Mouse (Mus musculus): ENCODE data around the gene Pdyn. TPM values are rescaled to one million over a fixed set of nuclear protein-coding genes. Genes with fewer than 3 reads are reported as not detected.

Gene Pdyn
- polyA plus RNA-seq, 1 experiment from 2014 or later = 20.0 TPM

GRCm38 (mm10) chr2:129692694-129693093 lies 7.0 kb downstream of the Pdyn start:
- peak; percentile 27; the same call in 1 of the 2 replicates for ATAC-seq
- no peaks in the 10 kb centered on the region for H3K36me3 ChIP-seq (ENCODE audit: control insufficient read depth, insufficient read depth, low read length)
- H3K27me3 ChIP-seq (replicated peaks; ENCODE audit: control insufficient read depth, insufficient read depth, low read length) = no peaks in the 10 kb centered on the region
- H3K9ac ChIP-seq (ENCODE audit: low read depth, low read length) = no peak overlapping the region
- 76% methylated on average over 8 of the region's 8 CpGs for WGBS
- no peak overlapping the region for H3K27ac ChIP-seq (ENCODE audit: low read depth, low read length)
- no peak overlapping the region for H3K4me2 ChIP-seq (ENCODE audit: low read length)
- H3K4me1 ChIP-seq (ENCODE audit: control insufficient read depth, insufficient read depth, low read depth, low read length) = no peaks in the 10 kb centered on the region
- no peaks in the 10 kb centered on the region for H3K9me3 ChIP-seq (ENCODE audit: control insufficient read depth, low read length)
- no peak overlapping the region for H3K4me3 ChIP-seq (ENCODE audit: low read length)

- Histone ChIP-seq H3K9ac (ENCODE audit: low read depth, low read length) (no peak overlapping the region), H3K4me1 (ENCODE audit: control insufficient read depth, insufficient read depth, low read depth, low read length) (no peaks in the 10 kb centered on the region; the same call in 1 of the 2 replicates), H3K27me3 (replicated peaks; ENCODE audit: control insufficient read depth, insufficient read depth, low read length) (no peaks in the 10 kb centered on the region), H3K4me3 (ENCODE audit: low read length) (no peak overlapping the region), H3K27ac (ENCODE audit: low read depth, low read length) (no peak overlapping the region), H3K36me3 (ENCODE audit: control insufficient read depth, insufficient read depth, low read length) (no peaks in the 10 kb centered on the region), H3K9me3 (ENCODE audit: control insufficient read depth, low read length) (no peaks in the 10 kb centered on the region), H3K4me2 (ENCODE audit: low read length) (no peak overlapping the region)
- no peak for ATAC-seq
- WGBS = 78% methylated on average over 7 of the region's 7 CpGs
Observed at GRCm38 (mm10) chr2:129689694-129690093, 9.9 kb downstream of the Pdyn start.

- H3K9me3 ChIP-seq (ENCODE audit: control insufficient read depth, low read length) = no peaks in the 10 kb centered on the region
- no peak for ATAC-seq
- H3K9ac ChIP-seq (ENCODE audit: low read depth, low read length) = no peak overlapping the region
- H3K4me3 ChIP-seq (ENCODE audit: low read length) = no peak overlapping the region
- H3K4me1 ChIP-seq (ENCODE audit: control insufficient read depth, insufficient read depth, low read depth, low read length) = no peaks in the 10 kb centered on the region; the same call in 1 of the 2 replicates
- H3K36me3 ChIP-seq (ENCODE audit: control insufficient read depth, insufficient read depth, low read length) = no peaks in the 10 kb centered on the region
- no peaks in the 10 kb centered on the region for H3K27me3 ChIP-seq (replicated peaks; ENCODE audit: control insufficient read depth, insufficient read depth, low read length)
- 89% methylated on average over 28 of the region's 28 CpGs for WGBS
- no peak overlapping the region for H3K4me2 ChIP-seq (ENCODE audit: low read length)
- no peak overlapping the region for H3K27ac ChIP-seq (ENCODE audit: low read depth, low read length)
Observed at GRCm38 (mm10) chr2:129688036-129688625, 11.5 kb downstream of the Pdyn start.

- H3K9ac ChIP-seq (ENCODE audit: low read depth, low read length) = no peak overlapping the region
- WGBS = 60% methylated on average over 10 of the region's 10 CpGs
- H3K27ac ChIP-seq (ENCODE audit: low read depth, low read length) = no peak overlapping the region
- H3K4me3 ChIP-seq (ENCODE audit: low read length) = no peak overlapping the region
- no peak overlapping the region for H3K4me2 ChIP-seq (ENCODE audit: low read length)
- no peaks in the 10 kb centered on the region for H3K36me3 ChIP-seq (ENCODE audit: control insufficient read depth, insufficient read depth, low read length)
- no peaks in the 10 kb centered on the region; the same call in 1 of the 2 replicates for H3K4me1 ChIP-seq (ENCODE audit: control insufficient read depth, insufficient read depth, low read depth, low read length)
- H3K9me3 ChIP-seq (ENCODE audit: control insufficient read depth, low read length) = no peaks in the 10 kb centered on the region
- no peaks in the 10 kb centered on the region for H3K27me3 ChIP-seq (replicated peaks; ENCODE audit: control insufficient read depth, insufficient read depth, low read length)
- peak; percentile 66; the same call in 1 of the 2 replicates for ATAC-seq
Observed at GRCm38 (mm10) chr2:129686908-129687307, 12.7 kb downstream of the Pdyn start.

- no peak overlapping the region for H3K4me2 ChIP-seq (ENCODE audit: low read length)
- no peak overlapping the region for H3K27ac ChIP-seq (ENCODE audit: low read depth, low read length)
- no peak overlapping the region for H3K4me3 ChIP-seq (ENCODE audit: low read length)
- H3K27me3 ChIP-seq (replicated peaks; ENCODE audit: control insufficient read depth, insufficient read depth, low read length) = no peaks in the 10 kb centered on the region
- peak; percentile 60 for ATAC-seq
- H3K4me1 ChIP-seq (ENCODE audit: control insufficient read depth, insufficient read depth, low read depth, low read length) = no peaks in the 10 kb centered on the region; the same call in 1 of the 2 replicates
- no peak overlapping the region for H3K9ac ChIP-seq (ENCODE audit: low read depth, low read length)
- no peaks in the 10 kb centered on the region for H3K36me3 ChIP-seq (ENCODE audit: control insufficient read depth, insufficient read depth, low read length)
- 58% methylated on average over 4 of the region's 4 CpGs for WGBS
- no peaks in the 10 kb centered on the region for H3K9me3 ChIP-seq (ENCODE audit: control insufficient read depth, low read length)
Observed at GRCm38 (mm10) chr2:129684014-129684413, 15.6 kb downstream of the Pdyn start.

GRCm38 (mm10) chr2:129680236-129680635 lies 19.4 kb downstream of the Pdyn start:
- H3K4me2 ChIP-seq (ENCODE audit: low read length) = no peak overlapping the region
- H3K4me1 ChIP-seq (ENCODE audit: control insufficient read depth, insufficient read depth, low read depth, low read length) = no peaks in the 10 kb centered on the region
- H3K9ac ChIP-seq (ENCODE audit: low read depth, low read length) = no peak overlapping the region
- ATAC-seq = no peak
- no peaks in the 10 kb centered on the region for H3K9me3 ChIP-seq (ENCODE audit: control insufficient read depth, low read length)
- no peak overlapping the region for H3K27ac ChIP-seq (ENCODE audit: low read depth, low read length)
- no peaks in the 10 kb centered on the region; the same call in 1 of the 2 replicates for H3K27me3 ChIP-seq (replicated peaks; ENCODE audit: control insufficient read depth, insufficient read depth, low read length)
- WGBS = 86% methylated on average over 3 of the region's 3 CpGs
- H3K36me3 ChIP-seq (ENCODE audit: control insufficient read depth, insufficient read depth, low read length) = no peaks in the 10 kb centered on the region
- H3K4me3 ChIP-seq (ENCODE audit: low read length) = no peak overlapping the region

GRCm38 (mm10) chr2:129679066-129679465 lies 20.6 kb downstream of the Pdyn start:
- no peaks in the 10 kb centered on the region for H3K4me1 ChIP-seq (ENCODE audit: control insufficient read depth, insufficient read depth, low read depth, low read length)
- no peaks in the 10 kb centered on the region; the same call in 1 of the 2 replicates for H3K27me3 ChIP-seq (replicated peaks; ENCODE audit: control insufficient read depth, insufficient read depth, low read length)
- no peak for ATAC-seq
- no peak overlapping the region for H3K9ac ChIP-seq (ENCODE audit: low read depth, low read length)
- H3K36me3 ChIP-seq (ENCODE audit: control insufficient read depth, insufficient read depth, low read length) = no peaks in the 10 kb centered on the region
- H3K9me3 ChIP-seq (ENCODE audit: control insufficient read depth, low read length) = no peaks in the 10 kb centered on the region
- WGBS = 84% methylated on average over 5 of the region's 5 CpGs
- no peak overlapping the region for H3K4me3 ChIP-seq (ENCODE audit: low read length)
- no peak overlapping the region for H3K4me2 ChIP-seq (ENCODE audit: low read length)
- H3K27ac ChIP-seq (ENCODE audit: low read depth, low read length) = no peak overlapping the region

GRCm38 (mm10) chr2:129677664-129678063 lies 22.0 kb downstream of the Pdyn start:
- WGBS = 10% methylated on average over 2 of the region's 2 CpGs
- no peak overlapping the region for H3K27ac ChIP-seq (ENCODE audit: low read depth, low read length)
- H3K4me2 ChIP-seq (ENCODE audit: low read length) = no peak overlapping the region
- no peaks in the 10 kb centered on the region; the same call in 1 of the 2 replicates for H3K27me3 ChIP-seq (replicated peaks; ENCODE audit: control insufficient read depth, insufficient read depth, low read length)
- H3K9me3 ChIP-seq (ENCODE audit: control insufficient read depth, low read length) = no peaks in the 10 kb centered on the region
- ATAC-seq = peak; percentile 67
- no peak overlapping the region for H3K9ac ChIP-seq (ENCODE audit: low read depth, low read length)
- no peaks in the 10 kb centered on the region for H3K4me1 ChIP-seq (ENCODE audit: control insufficient read depth, insufficient read depth, low read depth, low read length)
- no peak overlapping the region for H3K4me3 ChIP-seq (ENCODE audit: low read length)
- H3K36me3 ChIP-seq (ENCODE audit: control insufficient read depth, insufficient read depth, low read length) = no peaks in the 10 kb centered on the region

GRCm38 (mm10) chr2:129674935-129675634 lies 24.6 kb downstream of the Pdyn start:
- H3K27me3 ChIP-seq (replicated peaks; ENCODE audit: control insufficient read depth, insufficient read depth, low read length) = no peaks in the 10 kb centered on the region; the same call in 1 of the 2 replicates
- H3K4me3 ChIP-seq (ENCODE audit: low read length) = no peak overlapping the region
- no peaks in the 10 kb centered on the region for H3K4me1 ChIP-seq (ENCODE audit: control insufficient read depth, insufficient read depth, low read depth, low read length)
- no peaks in the 10 kb centered on the region for H3K36me3 ChIP-seq (ENCODE audit: control insufficient read depth, insufficient read depth, low read length)
- no peak overlapping the region for H3K9ac ChIP-seq (ENCODE audit: low read depth, low read length)
- no peaks in the 10 kb centered on the region for H3K9me3 ChIP-seq (ENCODE audit: control insufficient read depth, low read length)
- 24% methylated on average over 13 of the region's 13 CpGs for WGBS
- H3K27ac ChIP-seq (ENCODE audit: low read depth, low read length) = no peak overlapping the region
- peak; percentile 69 for ATAC-seq
- no peak overlapping the region for H3K4me2 ChIP-seq (ENCODE audit: low read length)
